Mouse (Mus musculus): ENCODE measurements around the gene Zfp157. TPM values are rescaled to one million over a fixed set of nuclear protein-coding genes. Genes with fewer than 3 reads are reported as not detected.
"Not testable (repeated sequence)": the region's sequence is repeated elsewhere in the genome, so short reads cannot be mapped to it uniquely, and the experiment has no call there.

The Zfp157 gene
- polyA plus RNA-seq (2015; fragmentation: Nextera tagmentation; extraction: Ambion mirVana) = 19.9 and 21.3 TPM in 2 replicates

DNA sequence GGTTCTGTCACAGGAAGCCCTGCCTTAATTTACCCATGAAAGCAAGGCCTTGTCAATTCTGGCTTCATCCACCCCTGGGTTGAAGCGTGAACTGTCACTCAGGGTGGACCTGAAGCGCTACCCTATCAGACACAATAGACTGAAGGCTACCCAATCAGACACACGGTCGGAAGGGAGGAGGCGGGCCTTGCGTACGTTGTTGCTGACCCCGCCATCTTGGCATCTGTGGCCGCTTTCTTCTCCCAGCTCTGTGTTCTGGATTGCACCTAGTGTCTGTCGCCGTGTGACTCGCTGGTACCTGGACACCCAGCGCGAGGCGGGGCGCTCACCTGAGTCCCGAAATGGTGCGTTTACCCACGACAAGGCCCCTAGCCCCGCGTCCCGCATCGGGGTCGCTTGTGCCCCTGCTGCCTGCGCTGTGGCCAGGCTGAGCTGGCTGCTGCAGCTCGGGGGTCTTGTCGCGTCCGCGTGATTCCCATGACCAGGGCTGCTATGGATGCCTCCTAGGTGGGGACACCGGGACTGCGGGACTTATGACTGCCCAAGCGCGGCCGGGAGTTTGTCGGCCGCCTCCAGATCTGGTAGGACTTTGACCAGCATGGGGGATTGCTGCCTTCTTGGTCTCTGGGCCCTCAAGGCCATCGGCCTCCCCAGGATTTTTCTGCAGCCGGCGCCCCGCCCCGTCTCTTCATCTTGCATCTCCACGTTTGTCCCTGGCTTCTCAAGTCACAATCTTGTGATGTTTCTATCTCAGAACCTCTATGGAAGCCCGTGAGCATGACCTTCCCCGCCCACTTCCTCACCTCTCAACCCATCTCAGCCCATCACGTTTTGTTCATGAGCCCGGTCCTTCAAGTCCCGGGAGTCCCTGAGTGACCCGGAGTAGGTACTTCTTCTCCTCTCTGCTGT lies at the start of gene Zfp157:
Gene Zfp157, plus strand, starts transcription at position 183 of the 909 bp plus-strand sequence.
- ATAC-seq (replicated peaks; ENCODE audit: extremely low read depth, insufficient read depth, low FRiP score) = peak; percentile 100
- 1% methylated on average over 49 of the region's 49 CpGs for whole genome bisulfite sequencing
- peak within 1 kb of the TSS; percentile 81 for H3K4me2 ChIP-seq (ENCODE audit: low read depth, low read length)

DNA sequence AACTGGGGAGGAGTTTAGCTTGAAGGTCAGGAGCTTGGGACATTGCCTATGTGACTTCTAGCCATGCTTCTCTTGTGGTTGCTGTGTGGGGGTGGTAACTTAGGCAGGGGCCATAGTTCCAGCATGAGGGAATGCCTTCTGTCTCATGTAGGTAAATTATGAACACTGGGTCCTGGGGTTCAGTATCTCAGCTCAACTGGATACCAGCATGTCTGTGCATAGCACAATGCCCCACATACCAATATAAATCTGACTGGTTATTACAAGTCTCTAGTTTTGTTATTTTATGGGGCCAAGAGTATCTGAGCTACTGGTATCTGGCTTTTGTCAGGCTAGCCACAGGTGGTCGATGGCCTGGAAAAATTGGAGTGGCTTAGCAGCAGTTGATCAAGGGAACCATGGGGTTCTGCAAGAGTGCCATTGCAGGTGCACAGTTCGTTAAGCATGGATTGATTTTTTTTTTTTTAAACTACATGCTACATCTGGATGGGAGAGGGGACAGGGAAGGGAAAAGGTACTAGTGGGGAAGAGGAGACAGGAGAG lies 43.4 kb upstream of the Zfp157 start:
- Histone ChIP-seq H3K27ac (ENCODE audit: low read length) (no peak overlapping the region), H3K4me2 (ENCODE audit: low read depth, low read length) (no peak overlapping the region), H3K27me3 (ENCODE audit: control insufficient read depth, insufficient read depth, low read length) (no peaks in the 10 kb centered on the region), H3K9ac (ENCODE audit: low read length) (no peak overlapping the region), H3K4me1 (ENCODE audit: control insufficient read depth, insufficient read depth, low read length) (no peaks in the 10 kb centered on the region), H3K36me3 (ENCODE audit: control insufficient read depth, insufficient read depth) (no peaks in the 10 kb centered on the region), H3K4me3 (ENCODE audit: low read length) (no peak overlapping the region), H3K9me3 (replicated peaks; ENCODE audit: control insufficient read depth, low read length) (no peaks in the 10 kb centered on the region)
- 59% methylated on average over 2 of the region's 2 CpGs for WGBS
- no peak for ATAC-seq (replicated peaks; ENCODE audit: extremely low read depth, insufficient read depth, low FRiP score)

More for the DNA sequence above, at the start of gene Zfp157:
- H3K4me1 ChIP-seq (ENCODE audit: control insufficient read depth, insufficient read depth, low read length) = peaks cover 13% of the 10 kb centered on the region
- H3K4me3 ChIP-seq (ENCODE audit: low read length) = peak within 1 kb of the TSS; percentile 76
- peak within 1 kb of the TSS; percentile 87 for H3K27ac ChIP-seq (ENCODE audit: low read length)
- no peaks in the 10 kb centered on the region for H3K9me3 ChIP-seq (replicated peaks; ENCODE audit: control insufficient read depth, low read length)
- peaks cover 14% of the 10 kb centered on the region for H3K36me3 ChIP-seq (ENCODE audit: control insufficient read depth, insufficient read depth)
- peak within 1 kb of the TSS; percentile 99 for H3K9ac ChIP-seq (ENCODE audit: low read length)
- no peaks in the 10 kb centered on the region; the same call in 1 of the 2 replicates for H3K27me3 ChIP-seq (ENCODE audit: control insufficient read depth, insufficient read depth, low read length)

DNA sequence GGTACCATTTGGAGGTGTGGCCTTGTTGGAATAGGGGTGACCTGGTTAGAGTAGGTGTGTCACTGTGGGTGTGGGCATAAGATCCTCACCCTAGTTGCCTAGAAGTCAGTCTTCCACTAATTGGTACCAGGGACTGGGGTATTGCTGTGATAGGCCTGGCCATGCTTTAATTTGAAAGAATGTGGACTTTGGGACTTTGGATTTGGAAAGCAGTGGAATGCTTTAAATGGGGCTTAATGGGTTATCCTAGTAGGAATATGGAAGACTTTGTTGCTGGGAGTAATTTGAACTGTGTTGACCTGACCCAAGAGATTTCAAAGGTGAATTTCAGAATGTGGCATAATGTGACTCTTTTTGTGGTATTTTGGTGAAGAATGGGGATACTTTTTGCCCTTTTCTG lies 40.8 kb upstream of the Zfp157 start:
- not testable (repeated sequence) for H3K36me3 ChIP-seq (ENCODE audit: control insufficient read depth, insufficient read depth); ATAC-seq (replicated peaks; ENCODE audit: extremely low read depth, insufficient read depth, low FRiP score); H3K9ac ChIP-seq (ENCODE audit: low read length); H3K4me2 ChIP-seq (ENCODE audit: low read depth, low read length); H3K4me3 ChIP-seq (ENCODE audit: low read length); H3K27ac ChIP-seq (ENCODE audit: low read length); H3K4me1 ChIP-seq (ENCODE audit: control insufficient read depth, insufficient read depth, low read length); H3K27me3 ChIP-seq (ENCODE audit: control insufficient read depth, insufficient read depth, low read length); H3K9me3 ChIP-seq (replicated peaks; ENCODE audit: control insufficient read depth, low read length)

DNA sequence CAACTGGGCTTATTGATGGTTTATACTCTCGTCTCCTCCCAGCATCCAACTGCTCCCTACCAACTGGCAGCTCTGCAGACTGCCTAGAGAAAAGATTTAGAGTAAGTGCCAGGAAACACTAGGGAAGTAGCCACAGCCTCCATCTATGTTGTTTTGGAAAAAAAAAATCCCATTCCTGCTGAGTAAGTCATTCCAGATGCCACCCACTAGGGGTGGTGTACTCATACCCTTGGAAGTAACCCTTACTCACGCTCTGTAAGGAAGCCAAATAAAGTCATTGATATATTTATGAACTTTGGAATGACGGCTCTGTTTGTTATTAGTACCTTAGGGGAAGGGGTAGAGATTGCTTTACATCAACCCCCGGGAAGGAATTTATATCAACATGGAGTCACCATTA lies 17.1 kb downstream of the Zfp157 start:
- Histone ChIP-seq H3K27me3 (ENCODE audit: control insufficient read depth, insufficient read depth, low read length) (no peaks in the 10 kb centered on the region), H3K27ac (ENCODE audit: low read length) (no peak overlapping the region), H3K36me3 (ENCODE audit: control insufficient read depth, insufficient read depth) (peaks cover 66% of the 10 kb centered on the region), H3K4me1 (ENCODE audit: control insufficient read depth, insufficient read depth, low read length) (no peaks in the 10 kb centered on the region), H3K4me3 (ENCODE audit: low read length) (no peak overlapping the region), H3K9ac (ENCODE audit: low read length) (no peak overlapping the region), H3K9me3 (replicated peaks; ENCODE audit: control insufficient read depth, low read length) (peaks cover 47% of the 10 kb centered on the region), H3K4me2 (ENCODE audit: low read depth, low read length) (no peak overlapping the region)
- no peak for ATAC-seq (replicated peaks; ENCODE audit: extremely low read depth, insufficient read depth, low FRiP score)
- WGBS = 95% methylated on average over 4 of the region's 4 CpGs

DNA sequence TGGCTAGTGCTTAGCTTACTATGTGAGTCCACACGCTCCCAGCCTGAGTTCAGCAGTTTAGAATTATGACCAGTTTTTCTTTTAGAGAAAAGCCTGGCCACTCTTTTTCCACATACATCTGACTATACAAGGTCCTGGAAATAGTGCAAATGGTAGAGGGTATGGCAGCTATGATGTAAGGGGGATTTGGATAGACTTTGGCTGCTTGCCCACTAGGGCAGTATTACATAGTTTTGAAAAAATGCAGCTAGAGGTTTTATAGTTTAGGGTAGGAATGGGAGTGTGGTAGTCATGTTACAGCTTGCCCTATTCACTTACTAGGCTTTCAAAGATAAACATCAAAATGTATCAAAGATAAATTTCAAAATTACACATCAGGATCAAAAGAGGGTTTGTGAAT lies 17.8 kb downstream of the Zfp157 start:
- H3K36me3 ChIP-seq (ENCODE audit: control insufficient read depth, insufficient read depth) = peaks cover 65% of the 10 kb centered on the region
- H3K9ac ChIP-seq (ENCODE audit: low read length) = no peak overlapping the region
- no peak overlapping the region for H3K4me2 ChIP-seq (ENCODE audit: low read depth, low read length)
- no peak overlapping the region for H3K4me3 ChIP-seq (ENCODE audit: low read length)
- ATAC-seq (replicated peaks; ENCODE audit: extremely low read depth, insufficient read depth, low FRiP score) = no peak
- no peak overlapping the region for H3K27ac ChIP-seq (ENCODE audit: low read length)
- no peaks in the 10 kb centered on the region for H3K4me1 ChIP-seq (ENCODE audit: control insufficient read depth, insufficient read depth, low read length)
- H3K9me3 ChIP-seq (replicated peaks; ENCODE audit: control insufficient read depth, low read length) = peaks cover 47% of the 10 kb centered on the region
- no peaks in the 10 kb centered on the region for H3K27me3 ChIP-seq (ENCODE audit: control insufficient read depth, insufficient read depth, low read length)
- 95% methylated on average over 1 of the region's 1 CpGs for WGBS

DNA sequence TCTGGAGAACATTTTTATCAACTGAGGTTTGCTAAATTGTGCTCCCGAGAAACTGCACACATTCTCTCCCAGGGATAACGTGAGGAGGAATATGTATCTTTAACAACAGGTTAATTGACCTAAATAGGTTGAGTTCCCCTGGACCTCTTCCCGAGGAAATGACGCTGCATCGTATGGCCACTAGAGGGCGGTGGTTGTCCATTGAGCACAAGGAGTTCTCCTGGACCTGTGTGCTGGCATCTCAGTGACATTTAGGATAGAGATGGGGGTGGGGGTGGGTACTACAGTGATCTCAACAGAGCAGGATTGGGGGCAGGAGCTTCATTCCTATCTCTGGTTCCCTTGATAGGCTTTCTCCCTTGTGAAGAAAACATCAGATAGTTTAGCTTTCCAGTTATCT lies 32.3 kb downstream of the Zfp157 start:
- Histone ChIP-seq H3K4me2 (ENCODE audit: low read depth, low read length) (no peak overlapping the region), H3K9ac (ENCODE audit: low read length) (no peak overlapping the region), H3K27me3 (ENCODE audit: control insufficient read depth, insufficient read depth, low read length) (no peaks in the 10 kb centered on the region), H3K4me1 (ENCODE audit: control insufficient read depth, insufficient read depth, low read length) (no peaks in the 10 kb centered on the region), H3K27ac (ENCODE audit: low read length) (no peak overlapping the region), H3K4me3 (ENCODE audit: low read length) (no peak overlapping the region), H3K36me3 (ENCODE audit: control insufficient read depth, insufficient read depth) (no peaks in the 10 kb centered on the region), H3K9me3 (replicated peaks; ENCODE audit: control insufficient read depth, low read length) (no peaks in the 10 kb centered on the region; the same call in 1 of the 2 replicates)
- no peak for ATAC-seq (replicated peaks; ENCODE audit: extremely low read depth, insufficient read depth, low FRiP score)
- 21% methylated on average over 6 of the region's 6 CpGs for WGBS

DNA sequence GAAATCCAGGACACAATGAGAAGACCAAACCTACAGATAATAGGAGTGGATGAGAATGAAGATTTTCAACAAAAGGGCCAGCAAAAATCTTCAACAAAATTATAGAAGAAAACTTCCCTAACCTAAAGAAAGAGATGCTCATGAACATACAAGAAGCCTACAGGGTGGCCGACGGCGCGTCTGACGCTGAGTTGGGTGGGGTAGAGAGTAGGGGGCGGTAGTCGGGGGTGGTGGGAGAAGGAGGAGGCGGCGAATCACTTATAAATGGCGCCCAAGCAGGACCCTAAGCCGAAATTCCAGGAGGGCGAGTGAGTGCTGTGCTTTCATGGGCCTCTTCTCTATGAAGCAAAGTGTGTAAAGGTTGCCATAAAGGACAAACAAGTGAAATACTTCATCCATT lies 63.3 kb downstream of the Zfp157 start:
- 92% methylated on average over 10 of the region's 12 CpGs for WGBS
- ATAC-seq (replicated peaks; ENCODE audit: extremely low read depth, insufficient read depth, low FRiP score); H3K27me3 ChIP-seq (ENCODE audit: control insufficient read depth, insufficient read depth, low read length); H3K4me2 ChIP-seq (ENCODE audit: low read depth, low read length); H3K4me1 ChIP-seq (ENCODE audit: control insufficient read depth, insufficient read depth, low read length); H3K4me3 ChIP-seq (ENCODE audit: low read length); H3K9me3 ChIP-seq (replicated peaks; ENCODE audit: control insufficient read depth, low read length); H3K9ac ChIP-seq (ENCODE audit: low read length); H3K36me3 ChIP-seq (ENCODE audit: control insufficient read depth, insufficient read depth); H3K27ac ChIP-seq (ENCODE audit: low read length): not testable (repeated sequence)

Other genes with a start within 250 kb of the Zfp157 start
- 6.1 and 6.3 TPM in 2 replicates for gene Mblac1, start 247.2 kb upstream of the Zfp157 start, polyA plus RNA-seq (2015; fragmentation: Nextera tagmentation; extraction: Ambion mirVana)
- not detected in 2 replicates for gene Nxpe5, start 215.6 kb upstream of the Zfp157 start, polyA plus RNA-seq (2015; fragmentation: Nextera tagmentation; extraction: Ambion mirVana)
- 71.9 and 79.3 TPM in 2 replicates for gene Lamtor4, start 186.0 kb upstream of the Zfp157 start, polyA plus RNA-seq (2015; fragmentation: Nextera tagmentation; extraction: Ambion mirVana)
- 2.2 and 3.0 TPM in 2 replicates for gene BC037034, start 177.4 kb upstream of the Zfp157 start, polyA plus RNA-seq (2015; fragmentation: Nextera tagmentation; extraction: Ambion mirVana)
- gene Gal3st4, start 168.6 kb upstream of the Zfp157 start, polyA plus RNA-seq (2015; fragmentation: Nextera tagmentation; extraction: Ambion mirVana) = 0.45 and 0.65 TPM in 2 replicates
- gene Gm43720, start 161.5 kb upstream of the Zfp157 start, polyA plus RNA-seq (2015; fragmentation: Nextera tagmentation; extraction: Ambion mirVana) = 0.09 and 0.10 TPM in 2 replicates
- 5.7 and 7.7 TPM in 2 replicates for gene Gpc2, start 161.5 kb upstream of the Zfp157 start, polyA plus RNA-seq (2015; fragmentation: Nextera tagmentation; extraction: Ambion mirVana)
- gene Stag3, start 161.2 kb upstream of the Zfp157 start, polyA plus RNA-seq (2015; fragmentation: Nextera tagmentation; extraction: Ambion mirVana) = 2.0 and 2.2 TPM in 2 replicates
- 0.14 and 0.17 TPM in 2 replicates for gene Pvrig, start 99.5 kb upstream of the Zfp157 start, polyA plus RNA-seq (2015; fragmentation: Nextera tagmentation; extraction: Ambion mirVana)
- not detected in 2 replicates for gene 1700123K08Rik, start 123.2 kb downstream of the Zfp157 start, polyA plus RNA-seq (2015; fragmentation: Nextera tagmentation; extraction: Ambion mirVana)
- 45.9 and 47.2 TPM in 2 replicates for gene Zfp68, start 178.3 kb downstream of the Zfp157 start, polyA plus RNA-seq (2015; fragmentation: Nextera tagmentation; extraction: Ambion mirVana)
- 7.3 and 7.8 TPM in 2 replicates for gene A430033K04Rik, start 181.4 kb downstream of the Zfp157 start, polyA plus RNA-seq (2015; fragmentation: Nextera tagmentation; extraction: Ambion mirVana)

Data from heart, embryonic 16.5 days (tissue).